Mouse (Mus musculus): Measurements from ENCODE around the gene Spaca6. TPM values are rescaled to one million over a fixed set of nuclear protein-coding genes. Genes with fewer than 3 reads are reported as not detected.
A peak's percentile ranks its signal among the peaks of the same experiment; 100 is the strongest.

The Spaca6 gene
- polyA plus RNA-seq (2014; fragmentation: Nextera tagmentation; extraction: Ambion mirVana), result 13.0 and 18.7 TPM in 2 replicates

DNA sequence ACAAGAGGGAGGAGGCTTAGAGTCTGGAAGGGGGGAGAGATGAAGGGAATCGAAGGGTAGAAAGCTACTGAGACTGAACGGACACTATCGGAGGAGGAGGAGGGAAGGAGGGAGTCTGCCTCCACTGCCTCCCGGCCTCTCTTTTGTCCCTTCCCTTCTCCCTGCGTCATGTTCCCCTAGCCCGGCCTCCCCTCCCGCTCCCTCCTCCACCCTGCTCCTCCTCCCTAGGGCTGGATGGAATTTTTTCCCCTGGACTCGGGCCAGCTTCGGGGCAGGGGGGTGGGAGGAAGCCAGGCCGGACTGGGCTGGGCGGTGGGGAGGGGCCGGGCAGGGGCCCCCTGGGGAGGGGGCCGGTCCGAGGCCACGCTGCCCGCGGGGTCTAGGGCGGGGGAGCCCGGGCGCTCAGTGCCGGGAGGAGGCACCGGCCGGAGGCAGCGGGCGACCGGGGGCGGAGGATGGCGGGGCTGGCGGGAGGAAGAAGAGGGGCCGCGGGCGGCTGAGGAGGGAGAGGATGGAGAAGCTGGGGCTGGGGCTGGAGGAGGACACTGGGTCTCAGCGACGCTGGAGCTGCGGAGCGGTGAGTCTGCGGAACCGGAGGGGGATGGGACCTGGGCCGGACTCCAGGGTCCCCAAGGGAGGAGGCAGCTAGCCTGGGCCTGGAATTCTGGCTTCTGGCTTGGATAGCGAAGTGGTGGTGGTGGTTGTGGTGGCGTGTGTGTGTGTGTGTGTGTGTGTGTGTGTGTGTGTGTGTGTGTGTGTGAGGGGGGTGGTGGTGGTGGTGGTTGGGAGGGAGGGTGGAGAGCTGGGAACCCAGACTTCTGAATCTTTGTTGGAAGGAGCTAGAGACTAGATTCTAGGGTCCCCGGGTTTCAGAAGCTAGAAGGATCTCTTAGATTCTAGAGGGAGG is at the start of gene Spaca6:
Spaca6 (plus strand) TSS at position 408 of the 907 bp plus-strand sequence.
- H3K27me3 ChIP-seq (ENCODE audit: control insufficient read depth, insufficient read depth, low read length), result no peaks in the 10 kb centered on the region
- ATAC-seq (ENCODE audit: low FRiP score), result peak; percentile 84
- under 1% methylated on average over 33 of the region's 42 CpGs for WGBS

DNA sequence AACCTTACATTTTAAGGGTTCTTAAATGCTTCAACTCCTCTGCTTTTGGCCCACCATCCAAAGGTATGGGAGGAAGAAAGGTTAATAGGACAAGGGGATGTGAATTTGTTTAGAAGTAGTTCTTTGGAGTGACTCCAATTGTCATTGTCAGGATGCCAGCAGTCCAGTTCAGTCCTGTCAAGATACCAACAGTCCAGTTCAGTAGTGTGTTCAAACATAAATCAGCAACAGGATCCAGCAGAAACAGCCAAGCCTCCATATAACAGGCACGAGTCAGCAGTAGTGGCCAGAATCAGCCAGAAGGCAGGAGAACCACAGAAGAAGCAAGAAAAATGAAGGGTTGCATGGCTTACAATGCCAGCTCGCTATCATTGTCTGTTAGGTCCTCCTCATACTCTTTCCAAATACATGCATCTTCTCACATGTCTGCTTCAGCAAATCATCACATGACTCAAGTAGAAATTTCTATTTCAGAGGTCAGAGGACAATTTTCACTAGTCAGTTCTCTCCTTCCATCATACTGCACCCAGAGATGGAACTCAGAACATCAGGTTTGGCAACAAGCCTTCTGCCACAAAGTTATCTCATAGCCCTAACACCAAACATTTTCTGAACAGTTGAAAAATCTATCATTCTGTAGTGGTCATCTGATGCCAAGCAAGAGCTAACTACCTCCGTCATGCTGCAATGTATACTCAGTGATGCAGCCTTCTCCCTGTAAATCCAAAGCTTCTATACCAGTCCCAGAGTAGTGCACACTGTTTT is 35.9 kb upstream of the Spaca6 start:
- DNase-seq (ENCODE audit: low spot score), result no peak
- WGBS, result 87% methylated on average over 3 of the region's 3 CpGs
- H3K9me3 ChIP-seq (ENCODE audit: control insufficient read depth, low read length), result no peaks in the 10 kb centered on the region
- no peaks in the 10 kb centered on the region for H3K36me3 ChIP-seq (replicated peaks; ENCODE audit: control insufficient read depth, insufficient read depth)
- H3K9ac ChIP-seq, result no peak overlapping the region
- no peaks in the 10 kb centered on the region for H3K27me3 ChIP-seq (ENCODE audit: control insufficient read depth, insufficient read depth, low read length)
- no peak overlapping the region for H3K27ac ChIP-seq
- H3K4me1 ChIP-seq (replicated peaks; ENCODE audit: control insufficient read depth, insufficient read depth, low read length), result no peaks in the 10 kb centered on the region
- no peak overlapping the region for H3K4me2 ChIP-seq (replicated peaks)
- no peak overlapping the region for H3K4me3 ChIP-seq (replicated peaks; ENCODE audit: low read length)
- no peak for ATAC-seq (ENCODE audit: low FRiP score)

More for the DNA sequence above, at the start of gene Spaca6:
- Histone ChIP-seq H3K4me1 (replicated peaks; ENCODE audit: control insufficient read depth, insufficient read depth, low read length) (peaks cover 21% of the 10 kb centered on the region), H3K27ac (peak within 1 kb of the TSS; percentile 100), H3K4me3 (replicated peaks; ENCODE audit: low read length) (peak within 1 kb of the TSS; percentile 83), H3K4me2 (replicated peaks) (peak within 1 kb of the TSS; percentile 73), H3K9ac (peak within 1 kb of the TSS; percentile 98), H3K9me3 (ENCODE audit: control insufficient read depth, low read length) (no peaks in the 10 kb centered on the region), H3K36me3 (replicated peaks; ENCODE audit: control insufficient read depth, insufficient read depth) (peaks cover 7% of the 10 kb centered on the region; the same call in 1 of the 2 replicates)
- peak; percentile 86 for DNase-seq (ENCODE audit: low spot score)

DNA sequence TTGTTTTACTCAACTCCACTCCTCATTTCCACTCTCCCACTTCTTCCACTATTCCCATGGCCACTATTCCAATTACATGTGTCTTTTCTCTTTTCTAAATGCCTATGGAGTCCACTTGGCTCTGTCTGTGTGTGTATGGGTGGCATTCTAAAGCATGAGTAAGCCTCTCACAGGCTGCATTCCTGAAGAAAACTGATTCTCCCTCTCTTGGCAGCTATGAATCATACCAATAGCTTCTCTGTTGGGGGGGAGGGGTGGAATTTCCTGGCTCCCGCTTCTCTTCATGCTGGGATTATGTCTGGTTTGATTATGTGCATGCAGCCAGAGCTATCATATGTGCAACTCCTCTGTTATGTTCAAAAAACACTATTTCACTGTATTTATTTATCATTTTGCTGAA is 34.4 kb upstream of the Spaca6 start:
- no peak for ATAC-seq (ENCODE audit: low FRiP score)
- Histone ChIP-seq H3K27me3 (ENCODE audit: control insufficient read depth, insufficient read depth, low read length) (no peaks in the 10 kb centered on the region), H3K4me3 (replicated peaks; ENCODE audit: low read length) (no peak overlapping the region), H3K4me1 (replicated peaks; ENCODE audit: control insufficient read depth, insufficient read depth, low read length) (no peaks in the 10 kb centered on the region), H3K9me3 (ENCODE audit: control insufficient read depth, low read length) (no peaks in the 10 kb centered on the region), H3K27ac (no peak overlapping the region), H3K36me3 (replicated peaks; ENCODE audit: control insufficient read depth, insufficient read depth) (no peaks in the 10 kb centered on the region), H3K9ac (no peak overlapping the region), H3K4me2 (replicated peaks) (no peak overlapping the region)
- no peak for DNase-seq (ENCODE audit: low spot score)
- 56% methylated on average over 1 of the region's 1 CpGs for WGBS

DNA sequence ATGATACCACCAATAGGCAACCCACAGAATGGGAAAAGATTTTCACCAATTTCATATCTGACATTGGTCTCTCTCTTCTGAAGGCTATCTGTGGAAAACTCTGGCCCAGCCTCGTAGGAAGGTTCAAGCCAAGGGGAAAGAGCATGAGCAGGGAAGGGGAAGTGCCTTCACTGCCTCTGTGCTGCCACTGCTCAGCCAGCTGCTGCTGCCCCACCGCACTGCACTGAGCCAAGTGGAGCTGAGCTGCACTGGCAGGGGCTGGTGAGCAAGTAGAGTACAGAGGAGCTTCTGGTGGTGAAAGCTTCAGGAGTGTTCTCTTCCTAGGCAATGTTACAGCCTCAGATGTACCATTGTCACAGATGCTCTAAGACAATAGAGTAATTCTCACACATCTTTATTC is 31.4 kb upstream of the Spaca6 start:
- Histone ChIP-seq H3K9me3 (ENCODE audit: control insufficient read depth, low read length) (no peaks in the 10 kb centered on the region), H3K9ac (no peak overlapping the region), H3K4me3 (replicated peaks; ENCODE audit: low read length) (no peak overlapping the region), H3K27me3 (ENCODE audit: control insufficient read depth, insufficient read depth, low read length) (no peaks in the 10 kb centered on the region), H3K27ac (no peak overlapping the region), H3K4me1 (replicated peaks; ENCODE audit: control insufficient read depth, insufficient read depth, low read length) (no peaks in the 10 kb centered on the region), H3K4me2 (replicated peaks) (no peak overlapping the region), H3K36me3 (replicated peaks; ENCODE audit: control insufficient read depth, insufficient read depth) (no peaks in the 10 kb centered on the region)
- no peak for ATAC-seq (ENCODE audit: low FRiP score)
- WGBS, result 57% methylated on average over 2 of the region's 2 CpGs
- DNase-seq (ENCODE audit: low spot score), result no peak

DNA sequence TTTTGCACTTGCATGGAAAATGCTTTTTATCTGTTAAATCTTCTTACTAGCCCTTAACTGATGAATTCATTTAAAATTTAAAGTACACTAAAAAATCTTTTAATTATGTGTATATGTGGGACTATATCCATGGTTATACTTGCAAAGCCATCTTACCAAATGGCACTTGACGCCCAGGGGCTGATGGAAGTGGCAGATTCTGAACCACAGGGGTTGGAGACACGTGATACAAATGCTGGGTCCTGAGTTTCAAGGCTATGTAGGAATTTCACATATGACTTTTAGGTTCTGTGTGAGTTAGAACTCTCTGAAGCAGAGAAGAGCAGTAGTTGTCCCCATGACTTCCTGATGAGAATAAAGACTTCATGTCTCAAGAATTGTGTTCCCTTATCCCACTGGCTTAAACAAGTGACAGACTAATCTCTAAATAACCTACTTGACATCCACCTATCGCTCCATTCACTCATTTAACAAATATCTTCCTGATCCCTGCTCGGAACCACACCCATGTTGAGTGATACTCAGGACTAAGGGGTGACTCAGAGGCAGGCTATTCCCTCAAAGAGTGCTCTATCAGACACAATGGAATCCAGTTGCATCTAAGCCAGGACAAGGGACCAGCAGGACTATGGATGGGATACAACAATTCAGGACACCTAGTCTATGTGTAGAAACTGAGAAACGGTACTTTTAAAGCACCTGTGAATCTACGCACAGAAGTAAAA is 3.2 kb upstream of the Spaca6 start:
- H3K4me3 ChIP-seq (replicated peaks; ENCODE audit: low read length), result no peak overlapping the region
- H3K4me1 ChIP-seq (replicated peaks; ENCODE audit: control insufficient read depth, insufficient read depth, low read length), result no peaks in the 10 kb centered on the region
- no peak overlapping the region for H3K27ac ChIP-seq
- no peaks in the 10 kb centered on the region for H3K27me3 ChIP-seq (ENCODE audit: control insufficient read depth, insufficient read depth, low read length)
- H3K9ac ChIP-seq, result no peak overlapping the region
- no peak for ATAC-seq (ENCODE audit: low FRiP score)
- WGBS, result 85% methylated on average over 6 of the region's 6 CpGs
- no peak overlapping the region for H3K4me2 ChIP-seq (replicated peaks)
- DNase-seq (ENCODE audit: low spot score), result no peak
- H3K9me3 ChIP-seq (ENCODE audit: control insufficient read depth, low read length), result no peaks in the 10 kb centered on the region
- H3K36me3 ChIP-seq (replicated peaks; ENCODE audit: control insufficient read depth, insufficient read depth), result no peaks in the 10 kb centered on the region

DNA sequence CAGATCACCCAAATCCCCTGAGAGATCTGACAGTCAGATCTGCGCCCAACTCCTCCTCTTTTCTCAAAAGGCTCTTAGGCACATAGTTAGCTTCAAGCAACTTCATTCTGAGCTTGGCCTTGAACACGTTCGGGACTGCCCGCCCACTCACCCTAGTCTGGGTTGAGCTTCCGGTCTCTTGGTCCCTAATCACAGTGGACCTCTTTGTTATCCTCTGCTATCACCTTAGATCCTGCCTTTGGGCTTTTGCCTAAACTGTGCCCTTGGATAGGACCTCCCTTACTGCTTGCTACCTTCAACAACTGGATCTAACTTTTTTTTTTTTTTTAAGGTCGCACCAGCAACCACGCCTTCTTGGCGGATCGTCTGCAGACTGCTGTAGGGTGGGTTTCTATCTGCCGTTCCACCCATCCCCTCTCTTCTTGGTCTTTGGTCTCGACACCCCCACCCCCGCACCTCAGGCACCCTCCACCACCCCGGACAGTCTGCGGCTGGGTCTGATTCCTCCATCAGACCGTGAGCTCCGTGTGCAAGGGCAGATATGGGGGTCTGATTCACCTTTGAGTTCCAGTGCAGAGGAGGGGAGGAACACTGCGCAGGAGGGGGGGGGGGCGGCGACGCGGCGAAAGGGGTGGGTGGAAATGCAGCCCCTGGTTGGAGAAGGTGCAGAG is 902 bp upstream of the Spaca6 start:
- peak overlapping the region; percentile 100 for H3K27ac ChIP-seq
- H3K4me3 ChIP-seq (replicated peaks; ENCODE audit: low read length), result peak overlapping the region; percentile 83
- peaks cover 13% of the 10 kb centered on the region for H3K4me1 ChIP-seq (replicated peaks; ENCODE audit: control insufficient read depth, insufficient read depth, low read length)
- peak overlapping the region; percentile 98 for H3K9ac ChIP-seq
- H3K4me2 ChIP-seq (replicated peaks), result peak overlapping the region; percentile 73
- ATAC-seq (ENCODE audit: low FRiP score), result peak; percentile 56
- no peaks in the 10 kb centered on the region for H3K27me3 ChIP-seq (ENCODE audit: control insufficient read depth, insufficient read depth, low read length)
- peak; percentile 58 for DNase-seq (ENCODE audit: low spot score)
- 0 out of 2 replicates have a peak, but pooled peaks cover 3% of the 10 kb centered on the region for H3K36me3 ChIP-seq (replicated peaks; ENCODE audit: control insufficient read depth, insufficient read depth)
- 2% methylated on average over 19 of the region's 22 CpGs for WGBS
- H3K9me3 ChIP-seq (ENCODE audit: control insufficient read depth, low read length), result no peaks in the 10 kb centered on the region

DNA sequence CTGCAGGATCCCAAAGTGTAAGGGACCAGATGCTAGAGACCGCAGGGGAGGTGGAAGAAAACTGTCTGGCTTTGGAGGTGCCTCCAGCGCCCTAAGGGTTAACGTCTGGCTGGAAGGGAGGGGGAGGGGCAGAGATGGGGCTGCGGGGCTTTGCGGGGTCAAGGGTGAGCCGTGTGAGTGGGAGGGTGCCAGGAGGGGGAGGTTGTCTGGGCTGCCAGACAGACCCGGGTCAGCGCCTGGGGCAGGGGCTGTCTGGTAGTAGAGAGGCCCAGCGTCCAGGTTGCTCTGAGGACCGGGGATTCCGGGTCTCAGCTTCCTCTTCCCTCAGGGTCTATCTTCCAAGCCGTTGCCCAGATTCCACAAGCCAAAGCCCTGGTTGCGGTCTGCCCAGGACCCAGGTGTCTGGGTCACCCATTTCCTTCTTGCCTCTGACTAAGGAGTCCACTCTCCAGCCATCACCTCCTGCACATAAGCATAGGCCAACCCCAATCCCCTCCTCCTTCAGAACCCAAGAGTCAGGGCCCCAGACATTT is 766 bp downstream of the Spaca6 start:
- Histone ChIP-seq H3K9me3 (ENCODE audit: control insufficient read depth, low read length) (no peaks in the 10 kb centered on the region), H3K27ac (peak overlapping the region; percentile 100), H3K4me1 (replicated peaks; ENCODE audit: control insufficient read depth, insufficient read depth, low read length) (peaks cover 28% of the 10 kb centered on the region), H3K36me3 (replicated peaks; ENCODE audit: control insufficient read depth, insufficient read depth) (peaks cover 13% of the 10 kb centered on the region; the same call in 1 of the 2 replicates), H3K4me2 (replicated peaks) (peak overlapping the region; percentile 73), H3K9ac (peak overlapping the region; percentile 98), H3K4me3 (replicated peaks; ENCODE audit: low read length) (peak overlapping the region; percentile 83), H3K27me3 (ENCODE audit: control insufficient read depth, insufficient read depth, low read length) (no peaks in the 10 kb centered on the region)
- ATAC-seq (ENCODE audit: low FRiP score), result peak; percentile 16
- 0% methylated on average over 13 of the region's 13 CpGs for WGBS
- DNase-seq (ENCODE audit: low spot score), result peak; percentile 63

DNA sequence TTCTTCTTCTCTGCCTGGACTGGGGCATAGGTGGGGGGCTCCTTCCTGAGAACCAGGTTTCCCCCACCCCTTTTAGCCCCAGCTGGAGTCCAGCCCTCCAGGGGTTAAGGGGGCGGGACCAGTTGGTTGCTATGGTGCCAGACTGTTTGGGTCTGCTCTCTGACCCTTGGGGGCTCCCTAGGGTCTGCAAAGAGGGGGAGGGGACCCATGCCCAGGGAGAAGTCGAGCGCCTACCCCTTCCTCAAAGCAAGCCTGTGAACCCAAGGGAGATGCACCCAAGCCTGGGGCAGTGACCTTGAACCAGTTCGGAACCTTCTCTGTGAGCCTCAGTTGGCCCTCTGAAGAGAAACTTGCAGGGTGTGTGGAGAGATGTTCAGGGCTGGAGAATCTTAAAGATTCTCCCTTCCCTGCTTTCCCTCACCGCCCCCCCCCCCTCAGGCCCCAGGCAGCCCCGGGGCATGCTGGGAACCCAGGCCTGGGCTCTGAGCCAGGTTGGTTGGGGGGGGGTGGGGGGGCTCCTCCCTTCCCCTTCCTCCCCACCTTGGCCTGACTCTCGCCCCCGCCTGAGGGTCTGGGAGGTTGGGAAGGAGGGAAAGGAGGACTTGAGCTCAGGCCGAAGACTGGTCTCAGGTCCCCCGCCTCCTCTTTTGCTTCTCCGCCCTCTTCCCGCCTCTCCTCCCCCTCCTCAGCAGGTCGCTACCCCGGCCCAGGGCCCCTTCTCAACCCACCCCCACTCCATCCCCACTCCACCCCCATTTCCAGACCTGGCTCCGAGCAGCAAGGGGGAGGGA is 1.4 kb downstream of the Spaca6 start:
- Histone ChIP-seq H3K36me3 (replicated peaks; ENCODE audit: control insufficient read depth, insufficient read depth) (peaks cover 17% of the 10 kb centered on the region; the same call in 1 of the 2 replicates), H3K27me3 (ENCODE audit: control insufficient read depth, insufficient read depth, low read length) (no peaks in the 10 kb centered on the region), H3K9me3 (ENCODE audit: control insufficient read depth, low read length) (no peaks in the 10 kb centered on the region), H3K9ac (peak overlapping the region; percentile 98), H3K4me3 (replicated peaks; ENCODE audit: low read length) (peak overlapping the region; percentile 83), H3K4me2 (replicated peaks) (peak overlapping the region; percentile 73), H3K4me1 (replicated peaks; ENCODE audit: control insufficient read depth, insufficient read depth, low read length) (peaks cover 34% of the 10 kb centered on the region), H3K27ac (peak overlapping the region; percentile 100)
- peak; percentile 70 for DNase-seq (ENCODE audit: low spot score)
- 0% methylated on average over 9 of the region's 15 CpGs for WGBS
- peak; percentile 53 for ATAC-seq (ENCODE audit: low FRiP score)
